Mouse (Mus musculus): ENCODE measurements around the gene Mnd1.

Gene Mnd1

DNA sequence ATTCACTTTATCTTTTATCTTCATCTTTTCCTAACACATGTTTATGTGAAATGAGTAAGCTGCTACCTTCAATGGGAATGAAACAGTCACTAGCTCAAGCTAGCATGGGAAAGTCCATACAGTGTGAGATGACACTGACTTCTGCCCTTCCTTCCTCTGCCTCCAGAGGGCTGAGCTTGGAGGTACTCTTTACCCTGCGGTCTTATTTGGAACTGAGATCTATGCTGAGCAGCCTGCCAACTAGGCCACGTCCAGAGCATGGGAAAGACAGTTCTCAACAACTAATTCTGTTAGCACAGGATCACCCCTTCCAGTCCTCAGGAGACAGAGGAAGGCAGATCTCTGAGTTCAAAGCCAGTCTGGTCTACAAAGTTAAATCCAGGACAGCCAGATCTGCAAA lies 64.6 kb downstream of the Mnd1 start:
- DNase-seq (ENCODE audit: low spot score in 2 of 2): no peak

DNA sequence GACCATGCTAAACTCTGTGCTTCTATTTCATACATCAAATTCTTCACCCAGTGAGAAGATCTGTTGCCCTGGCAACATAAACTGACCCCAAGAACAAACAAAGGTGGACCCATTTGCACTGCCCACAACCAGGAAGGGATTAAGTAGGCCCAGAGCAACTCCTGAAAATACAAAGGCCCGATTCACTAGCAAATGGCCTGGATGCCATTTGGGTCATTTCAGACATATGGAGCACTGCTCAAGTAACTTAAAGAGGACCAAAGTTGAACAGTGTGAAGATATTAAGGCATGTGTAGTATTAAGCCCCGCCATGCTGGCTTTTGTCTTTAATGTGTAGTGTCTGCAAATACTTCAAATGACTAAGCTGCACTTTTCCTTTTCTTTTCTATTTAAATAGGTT lies 68.7 kb downstream of the Mnd1 start:
- no peak for DNase-seq (ENCODE audit: low spot score in 2 of 2)

DNA sequence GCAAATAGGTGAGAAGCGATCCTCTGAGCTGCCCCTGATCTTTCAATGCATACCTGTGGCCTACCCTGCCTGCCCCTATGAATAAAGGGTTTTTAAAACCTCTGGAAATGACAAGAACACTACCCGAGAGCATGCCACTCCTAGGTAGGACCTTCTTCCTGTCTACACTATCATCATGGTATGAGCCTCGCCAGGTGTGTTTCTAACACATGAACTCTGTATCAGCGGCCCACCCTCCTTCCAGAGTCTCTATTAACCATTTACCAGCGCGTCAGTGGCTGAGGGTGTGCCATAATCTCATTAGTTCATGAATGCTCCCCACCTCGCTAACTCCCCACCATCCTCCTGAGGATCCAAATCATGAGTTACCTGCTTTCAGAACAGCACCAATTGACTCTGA lies 69.2 kb downstream of the Mnd1 start:
- DNase-seq (ENCODE audit: low spot score in 2 of 2): no peak

GRCm38 (mm10) chr3:84085429-84085828 lies 70.2 kb downstream of the Mnd1 start:
- DNase-seq (ENCODE audit: low spot score in 2 of 2): no peak

DNA sequence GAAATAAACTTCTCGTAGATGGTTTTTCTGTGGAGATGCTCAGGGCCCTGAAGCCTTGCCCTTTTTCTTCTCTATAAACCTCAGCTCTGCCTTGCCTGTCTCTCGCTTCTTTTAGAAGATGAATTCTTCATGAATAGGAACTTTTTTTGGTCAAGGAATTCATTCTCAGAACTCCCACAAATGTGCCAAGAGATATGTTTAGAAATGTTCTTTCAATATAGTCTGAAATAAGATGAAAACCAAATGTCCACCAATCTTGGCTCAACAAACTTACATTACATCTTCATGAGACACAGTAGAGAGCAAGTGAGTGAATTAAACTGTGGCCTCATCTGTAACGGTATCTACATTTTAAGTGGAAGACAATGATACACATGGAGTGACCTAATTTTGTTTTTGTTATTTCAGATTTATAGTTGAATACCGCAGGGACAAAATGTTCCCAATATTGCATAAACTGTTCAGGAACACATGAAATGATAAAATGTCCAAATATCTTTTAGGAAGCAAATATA lies 74.3 kb downstream of the Mnd1 start:
- no peak for DNase-seq (ENCODE audit: low spot score in 2 of 2)

DNA sequence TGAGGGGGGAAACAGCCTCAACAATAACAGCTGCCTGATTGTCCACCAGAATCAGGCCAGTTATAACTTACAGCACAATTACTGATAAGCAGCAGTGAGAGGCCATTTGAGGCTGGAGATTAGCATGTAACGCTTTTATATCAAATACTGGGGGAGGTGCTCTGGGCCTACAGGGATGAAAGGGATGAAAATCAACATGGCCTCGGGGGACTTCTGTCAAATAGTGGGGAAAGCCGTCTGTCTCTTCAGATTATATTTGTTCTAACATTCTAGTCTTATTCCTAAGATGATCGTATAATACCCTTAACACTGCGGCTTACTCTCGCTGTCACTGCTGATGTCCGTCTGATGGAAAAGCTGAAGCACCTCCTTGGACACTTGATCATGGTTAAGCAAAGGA lies 75.5 kb downstream of the Mnd1 start:
- DNase-seq (ENCODE audit: low spot score in 2 of 2): no peak

GRCm38 (mm10) chr3:84077505-84077904 lies 78.1 kb downstream of the Mnd1 start:
- DNase-seq (ENCODE audit: low spot score in 2 of 2): no peak

DNA sequence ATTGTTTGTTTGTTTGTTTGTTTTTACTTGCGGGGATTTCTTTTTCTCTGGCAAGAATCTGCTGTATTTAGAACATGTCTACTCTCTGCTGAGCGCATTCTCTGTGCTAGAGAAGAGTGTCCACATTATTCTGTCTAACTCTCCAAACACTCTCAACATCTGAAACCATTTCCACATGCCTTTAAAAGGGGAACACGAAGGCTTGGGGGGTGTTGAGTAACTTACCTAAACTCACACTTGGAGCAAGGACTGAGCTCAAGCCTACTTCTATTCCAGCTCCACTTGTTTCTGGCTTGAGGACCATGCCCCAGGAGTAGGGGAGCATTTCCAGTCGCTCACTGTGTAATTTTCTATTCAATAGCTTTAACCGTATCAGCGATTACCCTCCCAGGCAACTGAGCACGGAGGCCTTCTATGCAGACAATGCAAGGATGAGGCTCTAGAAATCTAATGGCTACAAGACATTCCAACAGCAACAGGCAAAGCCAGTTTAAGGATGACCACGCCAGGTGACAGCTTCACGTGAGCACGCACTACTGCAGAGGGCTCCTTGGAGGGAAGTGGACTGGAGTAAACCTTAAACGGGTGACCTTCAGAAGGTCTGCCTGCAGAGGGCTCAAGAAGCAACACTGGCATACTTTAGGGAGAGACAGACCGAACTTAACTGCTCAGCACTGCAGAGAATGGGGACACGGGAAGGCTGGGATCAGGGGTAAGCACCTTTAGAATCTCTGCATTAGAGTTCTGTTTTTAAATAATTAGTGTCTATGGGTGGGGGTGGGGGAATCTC lies 78.8 kb downstream of the Mnd1 start:
- no peak for DNase-seq (ENCODE audit: low spot score in 2 of 2)

- DNase-seq (ENCODE audit: low spot score in 2 of 2): no peak
Measured at GRCm38 (mm10) chr3:84075516-84075915, 80.1 kb downstream of the Mnd1 start.

- no peak for DNase-seq (ENCODE audit: low spot score in 2 of 2)
Measured at GRCm38 (mm10) chr3:84074777-84075176, 80.8 kb downstream of the Mnd1 start.

GRCm38 (mm10) chr3:84071641-84072040 lies 83.9 kb downstream of the Mnd1 start:
- DNase-seq (ENCODE audit: low spot score in 2 of 2): no peak

DNA sequence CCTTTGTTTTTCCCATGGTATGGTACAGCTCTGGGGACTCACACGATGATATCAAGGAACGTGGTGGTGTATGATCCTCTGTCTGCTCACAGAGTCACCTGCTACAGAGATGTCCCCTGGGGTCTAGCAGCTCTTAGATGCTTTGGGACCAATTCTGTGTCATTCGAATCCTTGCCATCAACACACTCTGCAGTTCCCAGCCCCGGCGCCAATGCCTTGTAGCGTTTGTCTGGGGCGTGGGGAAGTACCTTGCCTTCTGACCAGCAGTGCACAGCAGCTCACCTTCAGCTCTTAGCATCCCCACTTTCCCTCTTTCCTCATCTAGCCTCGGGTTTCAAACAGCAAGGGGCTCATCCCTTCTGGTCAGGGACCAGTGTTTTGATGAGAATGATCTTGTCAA lies 84.8 kb downstream of the Mnd1 start:
- no peak for DNase-seq (ENCODE audit: low spot score in 2 of 2)

DNA sequence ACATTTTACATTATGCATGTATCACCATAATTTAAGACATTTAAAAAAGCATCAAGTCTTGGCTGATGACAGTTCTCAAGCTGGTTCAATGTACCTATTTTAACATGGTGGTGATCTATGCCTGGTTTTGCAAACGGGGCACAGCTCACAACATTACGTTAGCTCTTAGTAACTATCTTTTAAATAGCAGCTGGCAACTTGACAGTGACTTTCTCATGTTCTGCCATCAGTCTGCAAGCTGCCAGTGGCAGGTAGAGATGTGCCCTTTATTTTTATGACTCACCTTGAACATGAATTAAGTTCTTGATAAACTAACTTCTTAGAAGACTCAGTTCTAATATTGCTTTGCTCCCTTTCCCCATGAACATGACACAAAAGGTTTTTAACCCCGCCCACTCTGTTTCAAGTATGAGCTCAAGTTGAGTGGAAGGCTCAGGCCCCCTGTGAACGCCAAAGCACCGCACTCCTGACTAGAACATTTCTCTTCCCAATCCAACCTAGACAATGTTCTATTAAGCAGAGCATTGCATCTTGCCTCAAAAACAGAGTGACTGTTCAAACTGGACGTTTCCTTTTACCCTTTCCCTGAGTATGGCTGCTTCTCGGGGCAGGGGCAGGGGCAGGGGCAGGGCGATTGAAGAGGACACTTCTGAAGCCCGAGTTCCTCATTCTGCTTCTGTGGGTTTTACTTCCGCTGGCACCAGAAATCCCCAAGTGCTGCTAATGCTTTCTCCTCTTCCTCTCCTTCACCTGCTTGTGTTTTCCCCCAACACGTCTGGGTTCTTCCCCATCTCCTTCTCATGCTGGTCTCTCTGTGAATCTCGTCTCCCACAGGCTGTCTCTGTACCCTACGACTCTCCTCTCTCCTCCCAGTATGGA lies 86.5 kb downstream of the Mnd1 start:
- DNase-seq (ENCODE audit: low spot score in 2 of 2): peak in 1 of 2 experiments; percentile 24

GRCm38 (mm10) chr3:84065825-84066224 lies 89.8 kb downstream of the Mnd1 start:
- DNase-seq (ENCODE audit: low spot score in 2 of 2): no peak

- no peak for DNase-seq (ENCODE audit: low spot score in 2 of 2)
Measured at GRCm38 (mm10) chr3:84063369-84063914, 92.1 kb downstream of the Mnd1 start.

GRCm38 (mm10) chr3:84061523-84062453 lies 93.8 kb downstream of the Mnd1 start:
- peak; percentile 23 for DNase-seq (ENCODE audit: low spot score in 2 of 2)

GRCm38 (mm10) chr3:84060946-84061345 lies 94.6 kb downstream of the Mnd1 start:
- DNase-seq (ENCODE audit: low spot score in 2 of 2): no peak

DNA sequence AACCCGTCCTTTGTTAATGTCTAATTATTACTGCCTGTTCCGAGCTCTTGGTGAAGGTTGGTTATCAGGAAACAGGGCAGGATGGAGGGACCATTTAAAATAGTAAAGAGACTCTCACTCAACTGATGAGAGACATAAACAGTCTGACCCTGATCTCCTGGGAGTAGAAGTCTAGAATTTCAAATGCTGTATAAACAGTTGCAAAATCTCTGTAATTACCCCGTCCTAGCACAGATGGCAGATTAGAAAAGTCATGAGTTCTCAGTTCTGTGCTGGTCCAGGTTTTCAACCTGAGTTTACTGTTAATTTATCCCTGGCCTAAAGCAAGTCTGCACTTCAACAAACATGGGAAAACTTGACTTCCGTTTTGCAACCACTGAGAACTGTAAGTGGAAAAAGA lies 95.5 kb downstream of the Mnd1 start:
- DNase-seq (ENCODE audit: low spot score in 2 of 2): no peak

GRCm38 (mm10) chr3:84059676-84060075 lies 95.9 kb downstream of the Mnd1 start:
- no peak for DNase-seq (ENCODE audit: low spot score in 2 of 2)

GRCm38 (mm10) chr3:84059261-84059660 lies 96.3 kb downstream of the Mnd1 start:
- no peak for DNase-seq (ENCODE audit: low spot score in 2 of 2)

DNA sequence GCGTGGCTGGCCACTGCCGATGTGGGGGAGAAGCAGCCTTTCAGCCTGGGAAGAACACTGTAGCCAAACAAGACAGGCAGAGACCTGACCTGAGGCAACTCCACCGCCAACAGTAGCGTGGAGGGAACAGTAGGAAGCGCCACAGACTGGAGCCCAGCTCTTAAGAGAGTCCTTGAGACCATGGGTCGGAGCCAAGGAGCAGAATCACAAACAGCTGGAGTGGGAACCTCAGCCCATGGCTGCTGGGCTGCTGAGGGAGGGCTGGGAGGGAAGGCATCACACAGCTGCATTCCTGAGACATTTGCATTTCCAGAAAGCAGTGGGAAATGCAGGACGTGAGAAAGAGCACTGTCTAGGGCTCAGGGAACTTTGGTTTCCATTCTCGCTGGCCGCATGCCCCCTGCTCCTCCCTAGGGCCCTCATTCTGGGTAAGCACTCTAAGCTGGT lies 106.8 kb downstream of the Mnd1 start:
- DNase-seq (ENCODE audit: low spot score in 2 of 2): peak; percentile 44 to 48
